Mouse (Mus musculus) heart, adult 8-10 months (tissue): ENCODE results near the gene Mid1. TPM values are rescaled to one million over a fixed set of nuclear protein-coding genes. Genes with fewer than 3 reads are reported as not detected.
"Not testable (repeated sequence)": the region's sequence is repeated elsewhere in the genome, so short reads cannot be mapped to it uniquely, and the experiment has no call there.

ENCODE experiments used
- DNase-seq: peaks from one replicate; pipeline ENCODE4 v3.0.0; 2022; ENCODE audit warnings: low spot score
- total RNA-seq, 4 experiments: library from RNA; stranded (reverse); gene quantifications; 2 replicates each; pipeline ENCODE4 v1.2.4; 2022

Mid1 gene
- total RNA-seq, 4 experiments from 2014 or later: 2.7 to 4.7 (median 3.4) TPM

DNA sequence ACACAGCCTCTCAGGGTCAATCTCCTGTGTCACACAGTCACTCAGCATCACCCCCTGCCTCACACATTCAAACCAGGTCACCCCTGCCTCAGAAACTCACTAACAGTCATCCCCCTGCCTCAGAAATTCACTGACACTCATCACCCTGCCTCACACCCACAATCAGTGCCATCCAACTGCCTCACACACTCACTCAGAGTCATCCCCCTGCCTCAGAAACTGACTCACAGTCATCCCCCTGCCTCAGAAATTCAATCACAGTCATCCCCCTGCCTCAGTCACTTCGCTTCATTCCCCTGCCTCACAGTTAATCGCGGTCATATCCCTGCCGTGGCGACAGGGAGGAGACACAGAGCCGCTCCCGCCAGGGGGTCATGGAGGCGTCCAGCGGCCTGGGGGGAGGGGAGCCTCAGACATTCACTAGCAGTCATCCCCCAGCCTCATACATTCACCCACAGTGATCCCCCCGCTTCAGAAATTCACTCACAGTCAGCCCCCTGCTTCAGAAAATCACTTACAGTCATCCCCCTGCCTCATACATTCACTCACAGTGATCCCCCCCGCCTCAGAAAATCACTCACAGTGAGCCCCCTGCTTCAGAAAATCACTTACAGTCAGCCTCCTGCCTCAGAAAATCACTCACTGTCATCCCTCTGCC lies 314.4 kb downstream of the Mid1 start:
- DNase-seq: not testable (repeated sequence)

- DNase-seq: not testable (repeated sequence)
Measured at GRCm38 (mm10) chrX:169999912-170000641, 315.1 kb downstream of the Mid1 start.

DNA sequence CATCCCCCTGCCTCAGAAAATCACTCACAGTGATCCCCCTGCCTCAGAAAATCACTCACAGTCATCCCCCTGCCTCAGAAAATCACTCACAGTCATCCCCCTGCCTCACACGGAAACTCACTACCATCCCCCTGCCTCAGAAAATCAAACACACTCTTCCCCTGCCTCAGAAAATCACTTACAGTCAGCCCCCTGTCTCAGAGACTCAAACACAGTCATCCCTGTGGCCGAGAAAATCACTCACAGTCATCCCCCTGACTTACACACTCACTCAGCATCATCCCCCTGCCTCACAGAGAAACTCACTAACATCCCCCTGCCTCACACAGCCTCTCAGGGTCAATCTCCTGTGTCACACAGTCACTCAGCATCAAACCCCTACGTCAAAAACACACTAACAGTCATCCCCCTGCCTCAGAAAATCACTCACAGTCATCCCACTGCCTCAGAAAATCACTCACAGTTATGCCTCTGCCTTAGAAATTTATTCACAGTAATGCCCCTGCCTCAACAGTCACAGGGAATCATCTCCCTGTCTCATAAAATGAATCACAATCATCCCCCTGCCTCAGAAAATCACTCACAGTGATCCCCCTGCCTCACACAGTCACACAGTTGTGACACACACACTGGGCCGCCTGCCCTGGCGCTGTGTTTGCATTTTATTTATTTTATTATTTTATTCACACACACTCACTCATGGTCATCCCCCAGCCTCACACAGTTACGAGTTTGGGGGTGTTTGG lies 315.8 kb downstream of the Mid1 start:
- DNase-seq: not testable (repeated sequence)

GRCm38 (mm10) chrX:170001388-170001695 lies 316.3 kb downstream of the Mid1 start:
- not testable (repeated sequence) for DNase-seq

DNA sequence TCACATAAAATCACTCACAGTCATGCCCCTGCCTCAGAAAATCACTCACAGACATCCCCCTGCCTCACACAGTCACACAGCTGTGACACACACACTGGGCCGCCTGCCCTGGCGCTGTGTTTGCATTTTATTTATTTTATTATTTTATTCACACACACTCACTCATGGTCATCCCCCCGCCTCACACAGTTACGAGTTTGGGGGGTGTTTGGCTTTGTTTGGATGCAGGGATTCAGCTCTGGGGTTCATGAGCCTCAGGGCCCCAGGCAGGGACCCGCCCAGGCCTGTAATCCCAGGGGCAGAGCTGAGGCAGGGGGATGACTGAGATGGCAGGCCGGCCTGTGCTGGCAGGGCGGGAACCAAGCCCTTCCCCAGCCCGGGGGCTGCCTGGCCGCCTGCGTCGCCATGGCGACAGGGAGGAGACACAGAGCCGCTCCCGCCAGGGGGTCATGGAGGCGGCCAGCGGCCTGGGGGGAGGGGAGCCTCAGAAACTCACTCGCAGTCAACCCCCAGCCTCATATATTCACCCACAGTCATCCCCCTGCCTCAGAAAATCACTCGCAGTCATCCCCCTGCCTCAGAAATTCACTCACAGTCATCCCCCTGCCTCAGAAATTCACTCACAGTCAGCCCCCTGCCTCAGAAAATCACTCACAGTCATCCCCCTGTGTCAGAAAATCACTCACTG lies 317.7 kb downstream of the Mid1 start:
- not testable (repeated sequence) for DNase-seq

DNA sequence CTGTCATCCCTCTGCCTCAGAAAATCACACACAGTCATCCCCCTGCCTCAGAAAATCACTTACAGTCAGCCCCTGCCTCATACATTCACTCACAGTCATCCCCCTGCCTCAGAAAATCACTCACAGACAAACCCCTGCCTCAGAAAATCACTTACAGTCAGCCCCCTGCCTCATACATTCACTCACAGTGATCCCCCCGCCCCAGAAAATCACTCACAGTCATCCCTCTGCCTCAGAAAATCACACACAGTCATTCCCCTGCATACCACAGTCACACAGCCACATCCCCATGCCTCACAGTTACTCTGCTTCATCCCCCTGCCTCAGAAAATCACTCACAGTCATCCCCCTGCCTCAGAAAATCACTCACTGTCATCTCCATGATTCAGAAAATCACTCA lies 318.5 kb downstream of the Mid1 start:
- DNase-seq: not testable (repeated sequence)

DNA sequence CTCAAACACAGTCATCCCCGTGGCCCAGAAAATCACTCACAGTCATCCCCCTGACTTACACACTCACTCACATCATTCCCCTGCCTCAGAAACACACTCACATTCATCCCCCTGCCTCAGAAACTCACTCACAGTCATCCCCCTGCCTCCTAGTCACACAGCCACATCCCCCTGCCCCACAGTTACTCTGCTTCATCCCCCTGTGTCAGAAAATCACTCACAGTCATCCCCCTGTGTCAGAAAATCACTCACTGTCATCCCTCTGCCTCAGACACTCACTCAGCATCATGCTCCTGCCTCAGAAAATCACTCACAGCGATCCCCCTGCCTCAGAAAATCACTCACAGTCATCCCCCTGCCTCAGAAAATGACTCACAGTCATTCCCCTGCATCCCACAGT lies 319.2 kb downstream of the Mid1 start:
- not testable (repeated sequence) for DNase-seq

DNA sequence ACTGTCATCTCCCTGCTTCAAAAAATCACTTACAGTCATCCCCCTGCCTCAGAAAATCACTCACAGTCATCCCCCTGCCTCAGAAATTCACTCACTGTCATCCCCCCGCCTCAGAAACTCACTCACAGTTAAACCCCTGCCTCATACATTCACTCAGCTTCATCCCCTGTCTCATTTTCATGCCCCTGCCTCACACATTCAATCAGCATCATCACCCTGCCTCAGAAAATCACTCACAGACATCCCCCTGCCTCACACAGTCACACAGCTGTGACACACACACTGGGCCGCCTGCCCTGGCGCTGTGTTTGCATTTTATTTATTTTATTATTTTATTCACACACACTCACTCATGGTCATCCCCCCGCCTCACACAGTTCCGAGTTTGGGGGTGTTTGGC lies 319.8 kb downstream of the Mid1 start:
- not testable (repeated sequence) for DNase-seq

- DNase-seq: not testable (repeated sequence)
Measured at GRCm38 (mm10) chrX:170005194-170005593, 320.2 kb downstream of the Mid1 start.

- DNase-seq: not testable (repeated sequence)
Measured at GRCm38 (mm10) chrX:170005695-170006297, 320.8 kb downstream of the Mid1 start.

DNA sequence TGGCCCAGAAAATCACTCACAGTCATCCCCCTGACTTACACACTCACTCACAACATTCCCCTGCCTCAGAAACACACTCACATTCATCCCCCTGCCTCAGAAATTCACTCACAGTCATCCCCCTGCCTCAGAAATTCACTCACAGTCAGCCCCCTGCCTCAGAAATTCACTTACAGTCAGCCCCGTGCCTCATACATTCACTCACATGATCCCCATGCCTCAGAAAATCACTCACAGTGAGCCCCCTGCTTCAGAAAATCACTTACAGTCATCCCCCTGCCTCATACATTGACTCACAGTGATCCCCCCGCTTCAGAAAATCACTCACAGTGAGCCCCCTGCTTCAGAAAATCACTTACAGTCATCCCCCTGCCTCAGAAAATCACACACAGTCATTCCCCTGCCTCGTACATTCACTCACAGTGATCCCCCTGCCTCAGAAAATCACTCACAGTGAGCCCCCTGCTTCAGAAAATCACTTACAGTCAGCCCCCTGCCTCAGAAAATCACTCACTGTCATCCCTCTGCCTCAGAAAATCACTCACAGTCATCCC lies 321.8 kb downstream of the Mid1 start:
- DNase-seq: not testable (repeated sequence)

GRCm38 (mm10) chrX:170007375-170008178 lies 322.6 kb downstream of the Mid1 start:
- DNase-seq: not testable (repeated sequence)

GRCm38 (mm10) chrX:170008179-170008467 lies 323.1 kb downstream of the Mid1 start:
- not testable (repeated sequence) for DNase-seq

DNA sequence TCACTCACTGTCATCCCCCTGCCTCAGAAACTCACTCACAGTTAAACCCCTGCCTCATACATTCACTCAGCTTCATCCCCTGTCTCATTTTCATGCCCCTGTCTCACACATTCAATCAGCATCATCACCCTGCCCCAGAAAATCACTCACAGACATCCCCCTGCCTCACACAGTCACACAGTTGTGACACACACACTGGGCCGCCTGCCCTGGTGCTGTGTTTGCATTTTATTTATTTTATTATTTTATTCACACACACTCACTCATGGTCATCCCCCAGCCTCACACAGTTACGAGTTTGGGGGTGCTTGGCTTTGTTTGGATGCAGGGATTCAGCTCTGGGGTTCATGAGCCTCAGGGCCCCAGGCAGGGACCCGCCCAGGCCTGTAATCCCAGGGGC lies 323.6 kb downstream of the Mid1 start:
- not testable (repeated sequence) for DNase-seq

- DNase-seq: peak; percentile 88
Measured at GRCm38 (mm10) chrX:170009016-170009750, 324.2 kb downstream of the Mid1 start, which contains the start of gene Gm21887. Gene Gm21887 (plus strand): TSS chrX:170009659.

- DNase-seq: peak; percentile 100
Measured at GRCm38 (mm10) chrX:170009801-170010221, 324.8 kb downstream of the Mid1 start.

DNA sequence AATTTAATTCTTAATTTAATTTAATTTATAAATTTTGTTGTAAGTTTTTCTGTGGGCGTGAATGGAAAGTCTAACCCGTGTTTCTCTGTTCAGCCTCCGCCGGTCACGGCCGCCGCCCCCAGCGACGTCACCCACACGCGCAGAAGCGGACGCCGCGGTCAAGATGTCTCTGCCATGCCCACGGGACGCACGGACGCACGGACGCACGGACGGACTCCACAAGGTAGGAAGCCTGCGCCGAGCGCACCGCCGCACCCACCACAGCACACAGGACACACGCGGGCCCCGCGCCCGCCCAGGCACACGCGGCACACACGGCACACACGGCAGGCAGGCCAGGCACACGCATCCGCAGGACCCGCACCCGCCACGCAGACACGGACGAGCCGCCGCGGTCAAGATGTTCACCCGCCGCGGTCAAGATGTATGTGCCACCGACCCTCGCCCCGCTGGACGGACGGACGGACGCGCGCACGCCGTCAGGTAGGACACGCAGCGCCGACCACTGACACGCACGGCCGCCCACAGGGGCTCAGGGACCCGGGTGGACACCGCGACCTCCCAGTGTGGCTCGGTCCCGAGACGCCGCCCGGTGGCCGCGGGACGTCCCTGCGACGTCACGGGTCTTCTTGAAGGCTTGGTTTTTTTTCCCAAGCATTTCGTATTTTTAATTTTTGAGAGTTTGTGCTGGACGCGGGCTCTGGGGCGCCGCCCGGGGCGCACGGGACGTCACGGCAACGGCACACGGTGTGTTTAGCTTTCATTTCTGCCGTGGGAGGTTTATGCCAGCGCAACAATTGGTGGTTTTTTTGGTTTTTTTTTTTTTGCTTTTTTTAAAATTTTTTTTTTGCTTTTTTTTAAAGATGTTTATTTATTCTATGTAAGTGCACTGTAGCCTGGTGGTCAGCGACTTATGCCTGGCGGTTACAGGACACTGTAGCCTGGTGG lies 325.9 kb downstream of the Mid1 start:
- not testable (repeated sequence) for DNase-seq

- DNase-seq: not testable (repeated sequence)
Measured at GRCm38 (mm10) chrX:170011529-170011879, 326.5 kb downstream of the Mid1 start.

DNA sequence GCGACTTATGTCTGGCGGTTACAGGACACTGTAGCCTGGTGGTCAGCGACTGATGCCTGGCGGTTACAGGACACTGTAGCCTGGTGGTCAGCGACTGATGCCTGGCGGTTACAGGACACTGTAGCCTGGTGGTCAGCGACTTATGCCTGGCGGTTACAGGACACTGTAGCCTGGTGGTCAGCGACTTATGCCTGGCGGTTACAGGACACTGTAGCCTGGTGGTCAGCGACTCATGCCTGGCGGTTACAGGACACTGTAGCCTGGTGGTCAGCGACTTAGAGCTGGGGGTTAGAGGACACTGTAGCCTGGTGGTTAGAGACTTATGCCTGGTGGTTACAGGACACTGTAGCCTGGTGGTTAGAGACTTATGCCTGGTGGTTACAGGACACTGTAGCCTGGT lies 328.4 kb downstream of the Mid1 start:
- not testable (repeated sequence) for DNase-seq
